ENCODE assay signal across 31 mouse cellular contexts in genomic region chr3:35510314-35510713, GRCm38 (mm10).
"Had no signal": no experiment of that assay in that cellular context is flagged by ENCODE, and none has a peak within 500 bp of the region (broad histone marks: within the 10 kb centered on the region; RNA-seq: fewer than 3 reads in every experiment).

No protein-coding gene starts in this region.

- DNase-seq: left cerebral cortex, postnatal 4 days; liver; liver, embryonic 13.5 days; liver, postnatal 0 days; lung, adult 18-20 months; lung, adult 2 months; lung, embryonic 14.5 days; lung, postnatal 10 days; lung, postnatal 14 days; lung, postnatal 36 days; lung, postnatal 4 days; midbrain, embryonic 14.5 days had no signal

- H3K27ac ChIP-seq: limb, embryonic 10.5 days; limb, embryonic 12.5 days; limb, embryonic 13.5 days; limb, embryonic 15.5 days; liver, embryonic 12.5 days; liver, embryonic 13.5 days; liver, embryonic 14.5 days; liver, embryonic 15.5 days; lung, embryonic 15.5 days; macrophage; midbrain, embryonic 10.5 days; midbrain, embryonic 12.5 days; midbrain, embryonic 13.5 days; midbrain, embryonic 15.5 days; neural tube, embryonic 12.5 days had no signal

- H3K9ac ChIP-seq: limb, embryonic 12.5 days; limb, embryonic 13.5 days; limb, embryonic 15.5 days; liver, embryonic 12.5 days; liver, embryonic 13.5 days; liver, embryonic 14.5 days; liver, embryonic 15.5 days; liver, postnatal 0 days; lung, embryonic 14.5 days; lung, embryonic 15.5 days; midbrain, embryonic 12.5 days; midbrain, embryonic 13.5 days; midbrain, embryonic 15.5 days; neural tube, embryonic 12.5 days had no signal

- H3K4me1 ChIP-seq: limb, embryonic 10.5 days; limb, embryonic 12.5 days; limb, embryonic 13.5 days; limb, embryonic 15.5 days; liver, embryonic 12.5 days; liver, embryonic 13.5 days; liver, embryonic 15.5 days; lung, embryonic 15.5 days; megakaryocyte, embryonic 14.5 days; midbrain, embryonic 10.5 days; midbrain, embryonic 12.5 days; midbrain, embryonic 13.5 days; midbrain, embryonic 15.5 days; neural tube, embryonic 12.5 days had no signal

- H3K4me3 ChIP-seq: limb, embryonic 10.5 days; limb, embryonic 12.5 days; limb, embryonic 13.5 days; limb, embryonic 15.5 days; liver, embryonic 12.5 days; liver, embryonic 13.5 days; liver, embryonic 15.5 days; lung, embryonic 15.5 days; megakaryocyte, embryonic 14.5 days; midbrain, embryonic 10.5 days; midbrain, embryonic 12.5 days; midbrain, embryonic 13.5 days; midbrain, embryonic 15.5 days; myocyte; neural tube, embryonic 12.5 days had no signal

- H3K36me3 ChIP-seq: limb, embryonic 10.5 days; limb, embryonic 12.5 days; limb, embryonic 13.5 days; limb, embryonic 15.5 days; liver, embryonic 12.5 days; liver, embryonic 13.5 days; liver, embryonic 15.5 days; lung, embryonic 15.5 days; midbrain, embryonic 10.5 days; midbrain, embryonic 12.5 days; midbrain, embryonic 13.5 days; midbrain, embryonic 15.5 days; neural tube, embryonic 12.5 days had no signal

- H3K4me2 ChIP-seq: limb, embryonic 12.5 days; limb, embryonic 13.5 days; limb, embryonic 15.5 days; liver, embryonic 11.5 days; liver, embryonic 12.5 days; liver, embryonic 13.5 days; liver, embryonic 15.5 days; lung, embryonic 14.5 days; lung, embryonic 15.5 days; midbrain, embryonic 11.5 days; midbrain, embryonic 12.5 days; midbrain, embryonic 13.5 days; midbrain, embryonic 15.5 days; neural tube, embryonic 12.5 days had no signal

- H3K9me3 ChIP-seq: limb, embryonic 10.5 days; limb, embryonic 12.5 days; limb, embryonic 13.5 days; limb, embryonic 15.5 days; liver, embryonic 12.5 days; liver, embryonic 13.5 days; liver, embryonic 15.5 days; lung, embryonic 15.5 days; megakaryocyte, embryonic 14.5 days; midbrain, embryonic 10.5 days; midbrain, embryonic 12.5 days; midbrain, embryonic 13.5 days; midbrain, embryonic 15.5 days; neural tube, embryonic 12.5 days had no signal

- ATAC-seq: liver, embryonic 12.5 days; liver, postnatal 0 days; midbrain, embryonic 13.5 days; midbrain, embryonic 15.5 days; midbrain, embryonic 16.5 days had no signal

- H3K27me3 ChIP-seq: limb, embryonic 12.5 days; limb, embryonic 13.5 days; limb, embryonic 15.5 days; liver, embryonic 12.5 days; liver, embryonic 13.5 days; liver, embryonic 15.5 days; lung, embryonic 15.5 days; megakaryocyte, embryonic 14.5 days; midbrain, embryonic 12.5 days; midbrain, embryonic 13.5 days; midbrain, embryonic 15.5 days; neural tube, embryonic 12.5 days had no signal
